Mouse (Mus musculus) cerebellum, postnatal 36 days (tissue): ENCODE data around the gene Plch2.

Experiments
- DNase-seq, 2 experiments: peaks; one replicate each; pipeline ENCODE4 v3.0.0; 2021 to 2022; ENCODE audit warnings: mixed read lengths in 2 of 2

Gene Plch2

DNA sequence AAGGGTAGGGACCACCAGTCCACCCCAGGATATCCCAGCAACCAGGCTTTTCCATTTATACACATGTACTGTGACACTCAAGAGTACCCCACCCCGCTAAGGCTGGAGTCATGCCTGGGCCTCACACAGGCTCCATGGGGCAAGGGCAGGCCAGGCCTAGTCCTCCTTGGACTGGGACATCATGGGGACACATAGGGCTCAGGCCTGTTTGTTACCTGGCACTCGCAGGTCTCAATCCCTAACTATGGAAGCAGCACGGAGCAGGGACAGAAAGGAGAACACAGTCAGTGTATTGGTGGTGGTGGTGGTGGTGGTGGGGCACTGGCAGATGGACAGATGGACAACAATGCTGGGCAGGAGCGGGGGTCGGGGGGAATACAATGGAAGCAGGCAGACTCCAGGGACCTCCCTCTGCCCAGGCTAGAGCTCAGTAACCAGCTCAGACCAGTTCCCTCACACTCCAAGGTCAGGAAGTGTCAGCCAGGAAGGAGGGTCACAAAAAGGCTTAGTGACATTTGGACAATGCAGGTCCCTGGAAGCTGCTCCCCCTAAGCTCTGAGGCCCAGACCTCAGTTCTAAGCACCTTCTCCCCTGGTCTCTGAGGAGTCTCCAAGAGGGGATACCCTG is 71.3 kb downstream of the Plch2 start:
- no peak for DNase-seq

DNA sequence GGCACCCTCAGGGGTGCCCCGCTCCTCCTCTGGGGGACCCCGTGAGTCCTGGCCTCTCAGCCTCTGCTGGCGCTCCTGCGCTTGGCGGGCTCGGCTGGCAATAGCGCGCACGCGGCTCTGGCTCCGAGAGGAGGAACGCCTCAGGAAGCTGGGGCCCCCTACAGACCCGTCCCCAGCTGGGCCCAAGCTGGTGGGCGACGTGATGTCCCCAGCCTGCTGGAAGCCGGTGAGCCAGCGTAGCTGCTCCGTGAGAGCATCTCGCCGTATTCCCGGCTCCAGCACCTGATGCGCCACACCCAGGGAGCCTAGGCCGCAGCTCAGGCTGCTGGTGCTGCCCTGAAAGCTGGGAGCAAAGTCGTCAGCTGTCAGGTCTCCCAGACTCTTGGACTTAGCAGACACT is 72.8 kb downstream of the Plch2 start:
- no peak for DNase-seq

DNA sequence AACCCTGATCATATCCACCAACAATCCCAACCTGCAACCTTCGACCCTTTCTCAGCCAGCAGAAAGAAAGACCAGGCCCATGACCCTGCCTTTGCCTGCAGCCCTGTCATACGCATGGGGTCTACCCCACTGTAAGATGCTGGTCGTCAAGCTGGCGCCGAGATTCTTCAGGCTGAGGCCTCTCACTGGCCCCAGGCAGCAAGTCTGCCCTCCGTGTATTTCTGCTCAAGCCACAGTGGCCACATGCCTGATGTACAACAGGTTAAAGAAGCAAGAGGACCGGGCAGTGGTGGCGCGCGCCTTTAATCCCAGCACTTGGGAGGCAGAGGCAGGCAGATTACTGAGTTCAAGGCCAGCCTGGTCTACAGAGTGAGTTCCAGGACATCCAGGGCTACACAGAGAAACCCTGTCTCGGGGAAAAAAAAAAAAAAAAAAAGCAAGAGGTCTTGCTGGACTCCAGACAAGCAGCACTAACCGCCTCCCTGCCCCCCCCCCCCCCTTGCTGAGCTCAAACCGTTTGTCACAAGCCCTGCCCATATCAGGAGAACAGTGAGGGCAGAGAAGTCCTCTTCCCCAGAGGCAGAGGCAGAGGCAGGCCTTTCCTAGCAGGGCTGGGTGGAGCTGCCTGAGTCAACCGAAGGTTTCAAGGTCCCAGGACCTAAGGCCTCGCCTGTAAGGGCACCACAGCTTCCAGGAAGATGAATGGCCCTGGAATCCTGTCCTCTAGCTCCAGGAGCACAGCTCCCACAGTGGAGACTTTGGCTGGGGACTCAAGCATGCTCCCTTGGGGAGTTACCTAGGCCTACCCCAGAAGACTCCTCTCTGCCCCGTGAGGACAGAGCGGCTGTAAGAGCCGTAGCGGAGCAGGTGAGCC is 74.1 kb downstream of the Plch2 start:
- DNase-seq = no peak

DNA sequence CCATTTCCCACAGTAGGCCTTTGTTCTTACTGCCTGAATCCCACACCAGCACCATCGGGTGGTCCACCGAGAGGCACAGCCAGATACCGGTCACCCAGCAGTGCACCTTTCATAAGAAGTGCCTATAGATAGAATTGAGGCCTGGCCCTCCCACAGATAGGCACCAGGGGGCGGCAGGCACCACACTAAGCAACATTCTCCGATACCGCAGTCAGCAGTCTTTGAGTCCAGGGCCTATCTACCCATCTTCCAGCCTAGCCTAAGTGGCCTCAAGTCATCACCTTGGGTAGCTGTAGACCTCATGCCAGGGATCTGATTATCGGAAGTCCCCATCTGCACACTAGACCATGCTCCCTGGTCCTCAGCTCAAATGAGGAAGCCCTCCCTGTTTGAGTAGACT is 75.1 kb downstream of the Plch2 start:
- peak; percentile 72 to 74 for DNase-seq

DNA sequence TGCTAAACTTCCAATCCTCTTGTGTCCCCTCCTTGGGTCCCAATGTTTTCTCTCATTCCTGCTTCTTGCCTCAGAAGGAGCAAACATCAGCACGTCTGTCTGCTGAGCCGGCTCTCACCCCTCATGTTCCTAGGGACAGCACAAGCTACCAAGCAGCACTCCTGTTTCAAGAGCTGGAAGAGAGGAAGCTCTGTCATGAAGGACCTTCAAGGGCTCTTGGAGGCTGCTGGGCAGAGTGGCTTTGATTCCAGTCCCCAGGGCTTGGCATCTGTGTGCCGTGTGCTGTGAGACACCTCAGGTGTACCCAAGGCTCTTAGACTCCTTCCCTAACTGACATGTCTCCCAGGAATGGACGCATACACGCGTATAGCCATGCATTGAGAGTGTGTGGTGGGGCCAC is 75.5 kb downstream of the Plch2 start:
- DNase-seq = no peak

DNA sequence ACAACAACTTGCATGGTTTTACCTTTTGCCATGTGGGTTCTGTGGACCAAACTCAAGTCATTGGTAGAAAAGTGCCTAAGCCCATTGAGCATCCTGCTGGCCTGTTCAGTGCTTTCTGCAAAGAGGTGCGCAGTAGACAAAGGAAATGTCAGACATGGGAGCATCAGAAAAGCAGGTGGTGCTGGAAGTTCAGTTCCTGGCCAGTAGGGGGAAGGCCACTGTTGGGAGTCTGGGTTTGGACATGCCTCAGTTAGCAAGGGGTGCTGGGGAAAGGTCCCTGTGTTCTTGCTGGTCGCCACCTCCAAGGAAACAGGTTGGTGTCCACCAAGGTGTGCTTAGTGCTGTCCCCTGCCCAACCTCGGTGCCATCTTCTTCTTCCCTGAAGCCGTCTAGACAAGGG is 76.5 kb downstream of the Plch2 start:
- DNase-seq = no peak

DNA sequence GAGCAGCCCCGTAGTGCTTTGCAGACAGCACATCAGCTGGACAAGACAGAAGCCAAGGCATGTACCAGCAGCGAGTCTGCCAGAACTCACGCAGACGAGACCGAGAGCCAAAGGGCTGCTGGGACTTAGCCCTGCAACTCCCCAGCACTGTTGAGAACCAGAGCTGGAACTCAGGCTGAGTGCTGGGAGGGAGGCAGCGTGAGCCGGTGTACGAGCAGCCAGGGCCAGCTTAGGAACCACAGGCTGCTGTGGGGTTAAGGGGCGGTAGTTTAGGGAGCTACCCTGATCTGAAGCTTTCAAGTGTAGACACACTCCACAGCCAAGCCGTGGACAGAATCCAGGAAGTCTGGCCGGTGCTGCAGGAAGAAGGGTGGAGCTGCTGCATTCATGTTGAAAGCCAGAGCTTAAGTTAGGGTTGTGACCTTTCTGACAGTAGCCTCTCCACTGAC is 82.4 kb downstream of the Plch2 start:
- DNase-seq = peak; percentile 35 to 37

DNA sequence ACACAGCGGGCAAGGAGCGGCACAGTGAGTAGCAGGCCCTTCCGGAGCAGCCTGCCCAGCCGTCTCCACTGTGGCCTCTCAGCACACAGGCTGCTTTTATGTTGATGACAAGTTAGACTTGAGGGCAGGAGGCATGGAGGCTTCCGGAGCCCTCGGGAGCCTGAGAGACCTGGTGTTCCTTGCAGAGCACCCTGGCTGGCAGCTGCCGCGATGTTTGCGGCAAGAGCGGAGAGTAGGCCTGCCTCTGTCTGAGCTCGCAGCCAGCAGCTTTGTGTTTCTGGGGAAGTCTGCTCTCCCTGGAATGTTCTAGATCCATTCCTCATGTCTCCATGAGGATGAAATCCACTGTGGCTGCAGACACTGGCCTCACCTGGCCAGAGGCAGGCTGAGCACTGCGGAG is 84.0 kb downstream of the Plch2 start:
- DNase-seq = no peak

DNA sequence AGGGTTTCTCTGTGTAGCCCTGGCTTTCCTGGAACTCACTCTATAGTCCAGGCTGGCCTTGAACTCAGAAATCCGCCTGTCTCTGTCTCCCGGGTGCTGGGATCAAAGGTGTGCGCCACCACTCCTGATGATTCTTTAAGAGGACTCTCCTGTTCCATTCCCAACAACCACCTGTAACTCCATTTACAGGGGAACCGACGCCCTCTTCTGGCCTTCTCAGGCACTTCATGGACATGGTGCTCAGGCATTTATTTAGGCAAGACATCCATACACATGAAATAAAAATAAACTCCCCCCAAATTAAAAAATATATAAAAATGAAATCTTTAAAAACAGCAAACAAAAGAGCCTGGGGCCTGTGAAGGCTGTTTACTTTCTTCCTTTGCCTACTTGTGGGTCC is 89.4 kb downstream of the Plch2 start:
- DNase-seq = peak; percentile 64 to 65

DNA sequence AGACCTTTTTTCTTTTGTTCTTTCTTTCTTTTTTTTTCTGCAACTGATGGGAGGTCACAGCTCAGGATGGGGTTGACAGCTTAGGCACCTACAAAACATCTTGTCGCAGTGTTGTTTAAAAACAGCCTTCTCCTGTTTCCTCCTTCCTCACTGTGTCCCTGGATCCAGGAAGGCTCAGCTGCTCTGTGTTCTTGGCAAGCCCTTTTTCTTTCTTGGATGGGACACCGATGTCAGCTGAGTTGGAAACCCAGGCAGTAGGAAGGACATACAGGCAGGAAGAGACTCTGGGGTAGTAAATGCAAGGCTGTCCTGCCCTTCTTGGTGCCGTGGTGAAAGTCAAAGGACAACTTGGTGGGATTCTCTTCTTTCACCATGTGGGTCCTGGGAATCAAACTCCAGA is 90.7 kb downstream of the Plch2 start:
- no peak for DNase-seq

DNA sequence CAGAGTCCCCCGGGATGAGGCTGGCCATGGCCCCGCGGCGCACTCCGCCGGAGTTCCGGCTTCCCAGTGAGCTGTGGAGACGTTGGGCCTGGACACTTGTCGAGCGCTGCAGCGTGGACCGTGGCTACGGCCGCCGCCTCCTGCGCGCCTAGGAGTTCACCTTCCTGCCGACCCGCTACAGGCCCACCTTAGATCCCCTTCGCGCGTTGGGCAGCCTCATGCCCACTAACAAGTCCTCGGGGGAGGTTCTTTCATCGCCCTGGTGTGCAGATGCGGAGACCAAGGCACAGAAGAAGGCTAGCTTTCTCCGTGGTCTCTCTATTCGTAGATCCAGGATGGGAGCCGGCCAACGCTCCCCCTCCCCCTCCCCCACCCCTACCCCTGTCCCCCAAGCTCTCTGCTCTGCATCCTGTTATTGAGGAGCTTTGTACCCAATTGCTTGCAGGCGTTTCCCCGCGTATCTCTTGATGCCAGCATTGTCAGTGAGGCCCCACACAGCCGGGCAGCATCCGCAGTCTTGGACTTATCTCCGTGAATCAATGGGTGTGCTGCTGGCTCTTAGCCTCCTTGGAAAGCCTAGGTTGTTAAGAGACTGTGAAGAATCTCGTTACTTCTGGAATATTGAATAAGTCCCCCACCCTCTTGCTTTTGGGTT is 91.9 kb downstream of the Plch2 start:
- no peak for DNase-seq

DNA sequence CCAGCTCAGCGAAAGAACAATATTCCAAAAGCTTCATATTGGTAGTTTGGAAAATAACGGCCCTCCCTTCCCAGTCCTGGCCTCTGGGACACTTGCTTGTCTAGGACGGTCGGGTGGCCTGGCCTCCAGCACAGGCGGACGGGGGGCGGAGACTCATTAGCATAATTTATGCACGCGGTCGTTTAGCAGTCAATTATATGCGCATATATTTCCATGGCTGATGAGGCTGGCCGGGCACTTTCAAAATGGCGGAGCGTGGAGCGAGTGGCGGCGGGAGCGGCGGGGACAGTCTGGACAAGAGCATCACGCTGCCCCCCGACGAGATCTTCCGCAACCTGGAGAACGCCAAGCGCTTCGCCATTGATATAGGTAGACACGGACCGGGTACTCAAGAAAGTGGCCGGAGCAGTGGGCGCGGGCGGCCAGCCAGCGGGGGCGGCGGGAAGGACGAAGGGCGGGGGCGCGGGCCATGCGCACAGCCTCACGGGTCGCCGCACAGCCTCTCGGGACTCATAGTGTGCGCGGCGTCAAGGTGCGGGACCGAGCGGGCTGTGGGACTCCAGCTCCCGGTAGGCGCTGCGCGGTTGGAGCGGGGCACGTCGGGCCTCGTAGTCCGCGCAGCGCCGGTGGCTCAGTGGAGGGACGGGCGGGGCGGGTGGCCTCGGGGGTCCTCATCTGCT is 92.5 kb downstream of the Plch2 start, which contains the start of gene Pank4:
Gene Pank4 (plus strand): TSS at position 223 of the 680 bp plus-strand sequence.
- peak; percentile 95 for DNase-seq

DNA sequence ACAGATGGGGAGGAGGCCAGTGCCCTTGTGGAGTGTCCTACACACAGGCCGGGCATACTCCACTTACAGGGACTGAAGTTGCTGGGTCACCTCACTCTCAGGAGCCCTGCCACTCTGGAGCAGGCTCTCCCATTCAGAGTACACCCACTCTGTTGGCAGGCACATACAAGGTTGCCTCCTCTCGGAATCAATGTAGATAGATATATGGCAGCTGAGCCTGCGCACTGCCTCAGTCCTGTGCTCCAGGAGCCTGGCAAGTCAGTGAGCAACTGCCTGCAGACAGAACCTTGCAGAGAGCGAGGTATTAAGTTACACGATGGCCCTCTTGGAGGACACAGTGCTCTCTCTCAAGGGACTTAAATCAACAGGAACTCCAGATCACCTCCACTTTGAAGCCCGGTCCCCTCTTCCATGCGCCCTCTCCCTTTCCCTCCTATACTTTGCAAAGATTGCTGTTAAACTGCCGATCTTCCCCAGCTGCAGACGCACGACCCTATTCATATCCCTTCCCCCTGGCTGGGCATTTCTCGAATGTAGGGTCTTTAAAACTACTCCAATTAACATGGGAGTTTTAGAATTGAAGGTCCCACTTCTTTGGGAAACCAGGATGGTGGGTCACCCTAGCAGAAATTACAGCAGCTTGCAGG is 93.3 kb downstream of the Plch2 start:
- DNase-seq = no peak

DNA sequence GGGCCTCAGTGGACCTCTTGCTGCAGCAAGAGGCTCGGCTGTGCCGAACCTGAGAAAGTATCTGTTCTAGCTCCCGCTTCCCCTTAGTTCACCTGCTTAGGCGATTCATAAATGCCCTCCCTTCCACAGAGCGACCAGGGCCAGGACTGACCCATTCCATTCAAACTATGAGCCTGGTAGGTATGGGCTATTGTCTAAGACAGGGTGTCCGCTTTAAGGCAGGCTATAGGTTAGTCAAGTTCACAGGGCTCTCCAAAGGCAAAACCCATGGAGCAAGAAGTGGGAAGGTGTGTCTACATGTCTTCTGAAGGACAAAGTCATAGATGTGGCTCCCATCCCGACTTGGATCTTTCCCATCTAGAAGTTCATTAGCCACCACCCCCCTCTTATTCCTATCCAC is 93.9 kb downstream of the Plch2 start:
- DNase-seq = no peak

DNA sequence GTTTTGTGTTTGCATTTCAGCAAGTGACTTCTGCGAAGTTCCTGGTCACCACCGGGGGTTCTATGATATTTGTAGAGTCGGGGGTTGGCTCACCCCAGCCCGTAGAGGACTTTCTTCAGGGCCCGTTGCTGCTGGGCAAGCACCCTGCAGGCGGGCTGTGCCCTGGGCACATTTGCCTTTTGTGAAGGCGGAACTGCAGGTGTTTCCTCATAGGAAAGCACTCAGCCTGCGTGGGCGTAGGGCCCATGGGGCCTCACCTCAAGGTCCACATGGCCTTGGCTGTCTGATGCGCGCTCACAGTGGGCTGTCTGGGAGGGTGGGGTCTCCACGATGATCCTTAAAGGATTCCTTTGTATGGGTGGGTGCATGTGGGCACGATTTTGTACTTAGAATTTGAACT is 94.7 kb downstream of the Plch2 start:
- DNase-seq = no peak

DNA sequence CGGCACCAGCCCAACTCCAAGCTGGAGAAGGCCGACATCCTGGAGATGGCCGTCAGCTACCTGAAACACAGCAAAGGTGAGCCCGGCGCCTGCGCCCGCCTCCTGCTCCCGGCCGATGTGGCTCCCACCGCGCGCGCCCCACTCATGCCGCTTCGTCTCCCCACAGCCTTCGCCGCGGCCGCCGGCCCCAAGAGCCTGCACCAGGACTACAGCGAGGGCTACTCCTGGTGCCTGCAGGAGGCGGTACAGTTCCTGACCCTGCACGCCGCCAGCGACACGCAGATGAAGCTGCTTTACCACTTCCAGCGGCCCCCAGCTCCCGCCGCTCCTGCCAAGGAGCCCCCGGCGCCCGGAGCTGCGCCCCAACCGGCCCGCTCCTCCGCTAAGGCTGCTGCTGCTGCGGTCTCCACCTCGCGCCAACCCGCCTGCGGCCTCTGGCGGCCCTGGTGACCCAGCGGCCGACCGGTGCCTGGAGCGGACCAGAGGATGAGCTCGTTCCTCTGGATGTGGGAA is 95.3 kb downstream of the Plch2 start:
- DNase-seq = peak; percentile 47 to 49

DNA sequence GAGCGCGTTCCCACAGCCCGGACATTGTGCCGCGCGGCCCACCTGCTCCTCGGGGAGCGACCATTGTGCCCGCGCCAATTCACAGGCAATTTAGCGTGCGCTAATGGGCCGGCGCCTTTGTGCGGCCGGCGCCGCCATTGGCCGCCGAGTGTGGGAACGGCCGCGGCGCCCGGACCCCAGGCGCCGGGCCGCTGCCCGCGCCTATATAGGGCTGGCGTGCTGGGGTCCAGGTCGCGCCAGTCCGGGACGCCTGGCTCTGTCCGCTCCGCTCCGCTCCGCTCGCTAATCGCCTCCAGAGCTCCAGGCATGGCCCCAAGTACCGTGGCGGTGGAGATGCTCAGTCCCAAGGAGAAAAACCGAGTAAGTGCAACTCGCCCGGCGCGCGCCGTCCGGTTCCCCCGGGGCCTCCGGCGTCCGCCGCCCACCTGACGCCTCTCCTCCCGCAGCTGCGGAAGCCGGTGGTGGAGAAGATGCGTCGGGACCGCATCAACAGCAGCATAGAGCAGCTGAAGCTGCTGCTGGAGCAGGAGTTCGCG is 95.8 kb downstream of the Plch2 start, which contains the start of gene Hes5:
Gene Hes5 (plus strand): TSS at position 234 of the 536 bp plus-strand sequence.
- peak; percentile 35 to 40 for DNase-seq

DNA sequence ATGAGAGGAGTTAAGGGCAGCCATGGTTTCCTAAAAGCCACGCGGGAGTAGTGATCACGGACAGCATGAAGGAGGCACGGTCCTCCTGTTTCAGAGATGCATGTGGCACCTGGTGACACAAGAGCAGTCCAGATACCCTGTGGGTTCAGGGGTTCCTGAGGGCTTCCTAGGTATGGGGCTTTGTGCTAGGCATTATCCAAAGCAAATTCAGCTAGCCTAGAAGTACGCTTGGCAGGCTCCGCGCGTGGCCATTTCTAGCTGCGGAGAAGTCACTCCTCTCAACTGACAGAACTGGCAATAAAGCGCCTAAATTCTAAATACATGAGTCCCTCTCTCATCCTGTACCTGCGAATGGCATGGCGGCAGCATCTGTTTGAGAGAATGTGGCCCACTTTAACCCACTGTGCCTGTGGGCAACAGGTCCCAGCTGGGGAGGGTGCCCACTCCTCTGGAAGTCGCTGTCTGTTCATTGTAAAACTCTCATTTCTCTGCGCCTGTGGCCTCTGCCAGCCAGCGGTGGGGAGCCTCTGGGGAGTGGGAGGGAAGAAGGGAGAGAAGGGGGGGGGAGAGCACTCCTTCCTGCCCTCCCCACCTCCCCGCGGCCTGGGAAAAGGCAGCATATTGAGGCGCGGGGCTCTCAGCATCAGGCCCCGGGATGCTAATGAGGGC is 96.4 kb downstream of the Plch2 start:
- no peak for DNase-seq

DNA sequence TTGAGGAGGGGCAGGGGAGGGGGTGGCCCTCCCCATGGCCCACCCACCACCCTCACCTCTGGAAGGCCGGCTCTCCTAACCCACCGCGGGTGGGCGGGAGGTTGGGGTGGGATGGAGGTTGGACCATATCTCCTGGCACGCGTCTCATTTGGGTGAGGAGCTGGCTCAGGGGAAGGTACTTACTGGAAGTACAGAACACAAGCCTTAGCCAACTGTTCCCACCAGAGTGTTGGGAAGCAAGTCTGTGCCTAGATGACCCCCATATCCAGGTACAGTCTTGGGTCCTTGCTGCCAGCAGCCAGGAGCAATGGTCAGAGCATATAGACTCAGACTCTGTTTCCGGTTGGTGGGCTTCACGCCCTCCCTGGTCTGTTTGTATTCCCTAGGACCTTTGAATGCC is 98.0 kb downstream of the Plch2 start:
- no peak for DNase-seq

DNA sequence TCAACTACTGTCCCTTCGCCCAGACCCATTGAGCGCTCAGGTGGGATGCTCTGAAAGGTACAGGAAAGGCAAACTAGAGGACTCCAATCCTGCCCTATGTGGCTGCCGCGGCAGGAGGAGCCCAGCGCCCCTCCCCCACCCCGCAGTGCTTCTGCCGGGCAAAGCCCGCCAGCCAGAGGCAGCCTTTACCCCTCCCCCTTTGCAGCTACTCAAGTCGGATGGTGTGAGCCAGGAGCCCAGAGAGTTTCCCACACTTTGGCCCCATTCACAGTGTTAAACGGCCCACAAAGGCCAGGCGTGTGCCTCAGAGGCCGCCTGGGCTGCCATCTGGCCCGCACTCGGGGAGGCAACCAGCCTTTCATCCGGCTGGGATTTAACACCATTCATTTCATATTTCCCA is 98.4 kb downstream of the Plch2 start:
- peak; percentile 59 to 65 for DNase-seq

DNA sequence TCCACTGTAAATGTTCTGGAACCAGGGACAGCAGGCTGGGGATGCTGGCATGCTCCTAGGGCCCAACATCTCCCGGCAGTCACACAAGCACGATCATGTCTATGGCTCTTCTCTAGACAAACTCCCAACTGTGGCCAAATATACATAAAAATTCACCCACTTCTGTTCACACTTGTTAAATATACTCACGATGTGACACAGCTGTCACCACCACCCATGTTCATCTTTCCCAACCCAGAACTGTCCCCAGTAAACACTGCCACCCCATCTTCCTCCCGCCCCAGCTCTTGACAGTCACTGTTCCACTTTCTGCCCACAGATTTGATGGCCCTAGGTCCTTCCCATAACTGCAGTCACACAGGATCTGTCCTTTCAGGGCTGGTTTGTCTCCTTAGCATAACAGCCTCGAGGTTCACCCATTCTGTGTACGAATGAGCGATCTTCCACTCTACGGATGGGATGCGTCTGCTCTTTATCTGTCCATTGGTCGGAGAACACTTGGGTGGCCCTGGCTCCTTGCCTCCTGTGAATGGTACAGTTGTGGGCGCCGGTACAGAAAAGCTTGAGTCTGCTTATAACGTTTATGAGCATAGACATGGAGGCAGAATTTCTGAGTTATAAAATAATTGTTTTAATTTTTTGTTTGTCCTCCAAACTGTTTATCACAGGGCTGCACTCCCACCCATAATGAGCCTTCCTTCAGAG is 99.1 kb downstream of the Plch2 start:
- no peak for DNase-seq
